ENCODE assay signal across 19 mouse cellular contexts in genomic region chr17:67209676-67210344, GRCm38 (mm10).
DNase-seq lines count a peak whose midpoint lies in the region; ATAC-seq lines count a peak whose summit lies in the region.
"Had no signal": no experiment of that assay in that cellular context is flagged by ENCODE, and none has a peak within 500 bp of the region (broad histone marks: within the 10 kb centered on the region; RNA-seq: fewer than 3 reads in every experiment).

No protein-coding gene starts in this region.

- H3K4me2 ChIP-seq in limb, embryonic 15.5 days = no peak overlapping the region
- H3K4me2 ChIP-seq: heart, embryonic 12.5 days; hindbrain, embryonic 15.5 days; kidney, embryonic 15.5 days; liver, embryonic 11.5 days had no signal

- no peak overlapping the region for H3K9ac ChIP-seq in limb, embryonic 15.5 days
- H3K9ac ChIP-seq: heart, embryonic 12.5 days; hindbrain, embryonic 15.5 days; kidney, embryonic 15.5 days had no signal

- no peaks in the 10 kb centered on the region for H3K27me3 ChIP-seq in limb, embryonic 15.5 days
- H3K27me3 ChIP-seq: CH12.LX; heart, embryonic 12.5 days; hindbrain, embryonic 15.5 days; kidney, embryonic 15.5 days had no signal

- peak; percentile 6 to 7 for DNase-seq in adrenal gland, postnatal 36 days
- no peak for DNase-seq in adrenal gland, postnatal 25 days
- peak; percentile 10 for DNase-seq in fibroblast of lung, adult 2 months (ENCODE audit: low read depth)
- peak; percentile 41 for DNase-seq in lung, postnatal 25 days (ENCODE audit: low spot score)
- DNase-seq in spleen, adult 18-20 months = no peak
- no peak for DNase-seq in heart, postnatal 4 days
- DNase-seq in layer of hippocampus, adult 11-12 months (ENCODE audit: low spot score) = no peak
- DNase-seq: cerebellum, adult 11-12 months; cerebellum, postnatal 25 days; thymus, adult 18-20 months had no signal

- peak overlapping the region; percentile 57; the same call in 1 of the 2 replicates for H3K27ac ChIP-seq in limb, embryonic 15.5 days
- H3K27ac ChIP-seq: hindbrain, embryonic 15.5 days; kidney, embryonic 15.5 days; macrophage; midbrain, embryonic 10.5 days had no signal

- H3K4me3 ChIP-seq in limb, embryonic 15.5 days = no peak overlapping the region
- H3K4me3 ChIP-seq: heart, embryonic 12.5 days; hindbrain, embryonic 15.5 days; kidney, embryonic 15.5 days; midbrain, embryonic 10.5 days had no signal

- H3K36me3 ChIP-seq in limb, embryonic 15.5 days = no peaks in the 10 kb centered on the region
- H3K36me3 ChIP-seq: heart, embryonic 12.5 days; hindbrain, embryonic 15.5 days; kidney, embryonic 15.5 days; midbrain, embryonic 10.5 days had no signal

- no peaks in the 10 kb centered on the region for H3K9me3 ChIP-seq in limb, embryonic 15.5 days
- H3K9me3 ChIP-seq: heart, embryonic 12.5 days; hindbrain, embryonic 15.5 days; kidney, embryonic 15.5 days; midbrain, embryonic 10.5 days had no signal

- H3K4me1 ChIP-seq in limb, embryonic 15.5 days = peaks cover 15% of the 10 kb centered on the region

- 53% methylated on average over 8 of the region's 8 CpGs for WGBS in limb, embryonic 15.5 days

- no peak for ATAC-seq in limb, embryonic 15.5 days (ENCODE audit: insufficient number of reproducible peaks, low FRiP score, low TSS enrichment, low read depth)
- ATAC-seq: intestine, embryonic 16.5 days had no signal

Comparison
In these comparisons a context has a peak if more than half of its experiments do, and no peak if none do; other contexts are left out.
1. DNase-seq: peak in adrenal gland, postnatal 36 days (2 of 2), fibroblast of lung, adult 2 months (single experiment) and lung, postnatal 25 days (single experiment); none in adrenal gland, postnatal 25 days (single experiment), spleen, adult 18-20 months (0 of 2), heart, postnatal 4 days (single experiment) and layer of hippocampus, adult 11-12 months (single experiment).